Mouse (Mus musculus) cerebellum, adult 11-12 months (tissue): ENCODE measurements around the gene Esp6.
"Not testable (repeated sequence)": the region's sequence is repeated elsewhere in the genome, so short reads cannot be mapped to it uniquely, and the experiment has no call there.

Experiments
- DNase-seq: peaks from one replicate; pipeline ENCODE4 v3.0.0; 2022

Gene Esp6

GRCm38 (mm10) chr17:40561207-40561606, at the start of gene Esp6:
Gene Esp6, plus strand, starts transcription at chr17:40561507.
- DNase-seq: no peak

- DNase-seq: no peak
Observed at GRCm38 (mm10) chr17:40519818-40520217, 41.5 kb upstream of the Esp6 start, which contains the start of gene Esp8. Gene Esp8, plus strand, starts transcription at chr17:40520022.

GRCm38 (mm10) chr17:40529813-40530212, 31.5 kb upstream of the Esp6 start:
- no peak for DNase-seq

- no peak for DNase-seq
Observed at GRCm38 (mm10) chr17:40531147-40531546, 30.2 kb upstream of the Esp6 start.

GRCm38 (mm10) chr17:40547005-40547404, 14.3 kb upstream of the Esp6 start:
- DNase-seq: not testable (repeated sequence)

GRCm38 (mm10) chr17:40553470-40553869, 7.8 kb upstream of the Esp6 start:
- no peak for DNase-seq

- DNase-seq: not testable (repeated sequence)
Observed at GRCm38 (mm10) chr17:40583906-40584305, 22.6 kb downstream of the Esp6 start.

- DNase-seq: no peak
Observed at GRCm38 (mm10) chr17:40591297-40591696, 30.0 kb downstream of the Esp6 start.

- no peak for DNase-seq
Observed at GRCm38 (mm10) chr17:40598294-40598693, 37.0 kb downstream of the Esp6 start, which contains the start of gene Esp4. Gene Esp4, plus strand, starts transcription at chr17:40598594.
